Mouse (Mus musculus) brain, adult 2 months (tissue): Measurements from ENCODE around the gene Usp19.

Experiments
- DNase-seq: peaks from one replicate; pipeline ENCODE4 v3.0.0; 2011; ENCODE audit warnings: low read depth, low spot score

Gene Usp19

GRCm38 (mm10) chr9:108490559-108491285 lies at the start of gene Usp19:
Gene Usp19, plus strand, starts transcription at chr9:108490602.
- DNase-seq: peak; percentile 100

DNA sequence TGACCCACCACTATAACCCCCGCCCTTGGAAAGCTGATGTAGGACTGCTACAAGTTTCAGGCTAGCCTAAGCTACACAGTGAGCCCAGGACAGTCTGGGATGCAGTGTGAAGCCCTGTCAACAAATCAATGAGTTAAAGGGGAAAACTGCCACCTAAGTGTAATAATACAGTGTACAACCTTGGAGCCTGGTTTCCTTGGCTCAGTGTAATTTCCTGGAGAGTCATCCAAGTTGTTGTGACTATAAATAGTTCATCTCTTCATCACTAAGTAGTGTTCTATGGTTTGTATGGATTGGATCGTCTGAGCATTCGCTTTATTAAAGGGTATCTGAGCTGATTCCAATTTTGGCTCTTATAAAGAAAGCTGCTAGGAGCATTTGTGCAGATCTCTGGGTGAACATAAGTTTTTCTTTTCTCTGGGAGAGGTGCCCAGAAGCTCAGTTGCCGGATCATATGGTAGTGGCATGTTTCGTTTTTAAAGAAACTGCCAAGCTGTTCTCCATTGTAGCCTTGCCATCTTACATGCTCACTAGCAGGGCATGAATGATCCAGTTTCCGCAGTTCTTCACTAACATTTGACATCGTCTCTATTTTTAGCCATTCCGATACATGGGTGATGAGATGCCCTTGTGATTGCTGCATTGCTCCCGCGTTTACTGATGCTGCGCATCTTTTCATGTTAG lies 49.0 kb upstream of the Usp19 start:
- peak; percentile 87 for DNase-seq

DNA sequence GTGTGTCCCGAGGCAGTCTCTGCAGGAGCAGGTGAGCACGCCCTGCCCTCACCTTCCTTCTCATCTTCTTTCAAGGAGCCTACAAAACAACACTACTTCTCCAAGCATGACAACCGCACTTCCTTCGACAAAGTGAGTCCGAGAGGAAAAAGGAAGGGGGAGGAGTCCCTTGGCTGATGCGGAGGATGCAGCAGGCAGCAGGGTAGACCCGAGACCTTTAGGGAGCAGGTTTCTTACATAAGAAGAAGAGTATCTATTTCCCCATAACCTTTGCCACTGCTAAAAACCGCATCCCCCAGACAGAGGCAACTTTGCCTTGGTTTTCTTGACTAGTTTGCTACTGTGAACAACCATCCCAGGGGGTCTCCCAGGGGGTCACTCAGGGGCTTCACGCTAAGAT lies 45.3 kb upstream of the Usp19 start:
- DNase-seq: no peak

DNA sequence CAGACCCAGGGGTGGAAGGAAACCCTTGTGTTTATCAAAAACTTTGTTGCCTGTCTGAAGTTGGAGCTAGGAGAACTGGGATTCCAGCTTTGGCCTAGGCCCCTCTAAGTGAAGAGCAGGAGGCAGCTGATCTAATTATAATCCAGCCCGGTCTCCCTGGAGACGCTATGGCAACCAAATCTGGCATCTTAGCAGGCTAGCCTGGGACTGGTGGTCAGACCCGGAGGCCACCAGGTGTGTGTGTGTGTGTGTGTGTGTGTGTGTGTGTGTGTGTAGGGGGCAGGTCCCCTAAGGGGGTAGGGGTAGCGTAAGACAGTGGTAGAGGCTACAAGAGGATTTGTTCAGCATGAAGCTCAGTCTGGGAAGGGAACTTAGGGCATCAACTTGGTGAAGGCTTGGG lies 40.5 kb upstream of the Usp19 start:
- peak; percentile 80 for DNase-seq

DNA sequence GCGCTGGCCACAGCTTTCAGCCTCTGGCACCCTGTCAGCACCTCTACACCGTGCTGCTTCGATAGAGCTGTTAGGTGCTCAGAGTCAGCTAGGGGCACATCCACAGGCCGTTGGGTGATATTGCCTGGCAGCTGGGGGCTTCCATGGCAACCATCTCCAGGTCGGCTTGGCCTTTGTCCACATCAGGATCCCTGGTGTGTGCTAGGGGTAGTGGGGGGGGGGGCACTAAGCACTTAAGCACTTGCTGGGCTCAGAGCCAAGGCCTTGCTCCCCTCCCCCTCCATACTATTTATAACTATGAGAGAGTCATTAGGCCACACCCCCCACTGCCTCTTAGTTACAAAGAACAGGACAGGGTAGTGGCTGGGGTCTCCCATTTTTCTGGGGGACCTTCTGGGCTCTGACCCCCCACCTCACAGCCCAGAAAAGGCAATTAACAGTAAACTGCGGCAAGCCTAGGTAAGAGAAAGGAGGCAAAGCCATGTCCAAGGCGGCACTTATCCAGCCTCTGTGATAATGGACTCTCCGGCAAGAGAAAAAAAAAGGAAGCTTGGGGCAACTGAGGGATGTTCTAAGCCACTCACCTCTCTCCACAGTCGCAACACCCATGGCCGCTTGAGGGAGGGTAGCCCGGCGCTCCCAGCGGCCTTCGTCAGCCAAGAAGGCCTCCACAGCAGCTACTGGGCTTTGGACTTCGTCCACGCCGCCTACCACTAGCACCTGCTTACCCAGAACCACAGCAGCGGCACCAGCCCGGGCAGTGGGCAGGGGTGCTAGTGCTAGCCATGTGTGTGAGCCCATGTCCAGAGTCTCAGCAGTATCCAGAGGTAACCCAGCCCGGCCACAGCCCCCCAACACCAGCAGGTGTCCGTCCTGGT lies 39.9 kb upstream of the Usp19 start:
- peak; percentile 65 for DNase-seq

- no peak for DNase-seq
These were observed 39.3 kb upstream of the Usp19 start for GRCm38 (mm10) chr9:108451170-108451493.

GRCm38 (mm10) chr9:108451519-108452160 lies 38.8 kb upstream of the Usp19 start:
- peak; percentile 32 for DNase-seq

- DNase-seq: peak; percentile 95
These were observed 38.0 kb upstream of the Usp19 start for GRCm38 (mm10) chr9:108452291-108452906.

- no peak for DNase-seq
These were observed 37.5 kb upstream of the Usp19 start for GRCm38 (mm10) chr9:108452911-108453310.

DNA sequence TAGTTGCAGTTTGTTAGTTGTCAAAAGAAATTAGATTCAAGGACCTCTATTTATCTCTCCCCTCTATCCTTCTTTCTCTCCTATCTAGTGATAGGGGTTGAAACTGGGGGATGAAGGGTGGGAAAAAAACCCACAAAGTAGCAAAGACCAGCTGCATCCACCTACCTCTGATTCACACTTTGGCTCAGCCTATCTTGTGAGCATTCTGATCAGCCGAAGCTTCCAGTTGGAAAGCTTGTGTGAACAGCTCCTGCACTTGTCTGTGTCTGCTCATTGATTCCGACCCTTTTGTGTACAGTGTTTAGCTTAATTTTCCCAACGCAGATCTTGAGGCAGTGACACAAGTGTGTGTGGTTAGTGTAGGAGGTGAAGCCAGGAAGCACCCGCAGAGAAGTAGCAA lies 36.9 kb upstream of the Usp19 start:
- DNase-seq: peak; percentile 68

DNA sequence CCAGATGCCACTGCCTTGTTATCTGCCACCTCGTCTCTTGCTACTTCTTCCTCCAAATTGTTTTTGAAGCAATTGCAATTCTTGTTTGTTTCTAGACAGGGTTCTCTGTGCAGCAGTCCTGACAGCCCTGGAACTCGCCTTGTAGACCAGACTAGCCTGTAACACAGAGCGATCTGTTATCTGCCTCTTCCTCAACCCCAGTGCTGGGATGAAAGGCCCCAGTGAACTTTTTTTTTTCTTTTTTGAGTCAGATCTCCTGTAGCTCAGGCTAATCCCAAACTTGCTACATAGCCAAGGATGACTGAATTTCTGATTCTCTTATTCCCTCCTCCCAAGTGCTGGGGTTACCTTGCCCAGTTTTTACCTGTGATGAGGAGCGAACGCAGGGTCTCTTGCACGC lies 36.0 kb upstream of the Usp19 start:
- no peak for DNase-seq

GRCm38 (mm10) chr9:108455747-108456571 lies 34.4 kb upstream of the Usp19 start:
- no peak for DNase-seq

GRCm38 (mm10) chr9:108456953-108457352 lies 33.4 kb upstream of the Usp19 start:
- DNase-seq: no peak

GRCm38 (mm10) chr9:108459939-108460318 lies 30.5 kb upstream of the Usp19 start:
- no peak for DNase-seq

DNA sequence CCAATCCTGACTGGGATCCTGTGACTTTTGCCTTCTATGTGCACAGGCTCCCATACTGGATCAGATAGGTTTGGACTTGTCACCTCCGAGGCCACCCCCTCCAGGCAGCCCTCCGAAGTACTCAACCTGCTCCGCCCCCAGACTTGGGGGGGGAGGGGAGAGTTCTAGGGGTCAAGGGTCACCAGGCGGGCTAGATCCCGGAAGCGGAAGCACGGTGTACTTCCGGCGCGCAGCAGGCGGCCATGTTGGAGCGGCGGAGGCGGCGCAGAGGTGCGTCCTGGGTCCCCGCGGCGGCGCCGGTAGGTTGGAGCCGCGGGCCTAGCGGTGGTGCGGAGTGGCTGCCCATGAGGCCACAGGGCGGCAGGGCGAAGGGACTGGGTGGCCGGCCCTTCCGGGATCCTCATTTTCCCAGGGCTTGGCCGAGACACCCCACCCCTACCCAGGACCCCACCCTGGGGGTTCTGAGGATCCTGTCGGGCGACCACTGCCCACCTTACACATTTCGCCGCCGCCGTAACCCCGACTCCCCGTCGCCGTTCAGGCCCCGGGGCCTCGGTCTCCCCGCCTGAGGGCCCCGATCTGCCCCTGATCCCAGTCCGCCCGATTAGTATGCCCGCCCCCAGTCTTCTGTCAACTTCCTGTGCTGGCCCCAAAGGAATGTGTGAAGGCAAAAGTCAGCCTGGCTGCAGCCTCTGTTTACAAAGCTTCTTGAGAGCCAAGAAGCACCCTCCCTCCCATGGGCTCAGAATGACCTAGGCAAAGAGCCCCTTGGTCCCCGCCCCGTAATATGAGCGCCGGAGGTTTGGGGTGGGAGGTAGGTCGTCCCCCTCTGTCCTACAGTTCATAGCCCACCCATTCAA lies 29.9 kb upstream of the Usp19 start, which contains the start of gene Ccdc71:
Ccdc71 (plus strand) TSS at position 209 of the 860 bp plus-strand sequence.
- peak; percentile 93 for DNase-seq

- no peak for DNase-seq
These were observed 29.2 kb upstream of the Usp19 start, which contains the start of gene Klhdc8b for GRCm38 (mm10) chr9:108461181-108461631. Gene Klhdc8b, minus strand, starts transcription at chr9:108461581.

- DNase-seq: no peak
These were observed 28.7 kb upstream of the Usp19 start for GRCm38 (mm10) chr9:108461675-108462074.

DNA sequence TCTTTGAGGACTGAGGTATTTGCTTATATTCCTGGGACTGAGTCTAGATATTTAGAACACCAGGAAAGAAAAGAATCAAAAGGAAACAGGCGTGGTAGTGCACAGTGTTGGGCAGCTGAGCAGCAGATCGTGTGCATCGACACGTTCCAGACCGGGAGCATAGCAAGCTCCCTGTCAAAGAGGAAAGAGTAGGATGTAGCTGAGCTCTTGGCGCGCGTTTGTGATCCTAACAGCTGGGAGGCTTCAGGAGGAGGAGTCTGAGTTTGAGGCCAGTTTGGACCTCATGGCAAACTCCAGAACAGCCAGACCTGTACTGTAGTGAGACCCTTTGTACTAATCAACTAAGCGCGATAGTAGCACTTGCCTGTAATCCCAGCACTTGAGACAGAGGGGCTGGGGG lies 28.2 kb upstream of the Usp19 start:
- no peak for DNase-seq

DNA sequence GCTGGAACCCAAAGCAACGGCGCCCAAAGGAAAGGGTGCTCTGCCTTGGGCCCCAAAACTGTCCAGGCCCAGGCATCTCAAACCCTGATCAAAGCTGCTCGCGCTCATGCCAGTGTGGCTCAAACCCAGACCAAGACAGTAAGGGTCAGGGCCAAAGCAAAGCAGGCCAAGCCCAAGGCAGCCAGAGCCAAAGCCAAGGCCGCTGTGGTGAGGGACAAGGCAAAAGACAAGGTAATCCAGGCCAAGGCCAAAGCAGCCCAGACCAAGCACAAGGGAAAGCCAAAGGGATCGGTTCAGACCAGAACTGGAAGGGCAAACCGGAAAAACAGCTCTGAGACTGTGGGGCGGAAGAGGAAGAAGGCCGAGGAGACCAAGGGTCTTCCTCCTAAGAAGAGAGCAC lies 26.7 kb upstream of the Usp19 start:
- DNase-seq: no peak
